Mouse (Mus musculus): ENCODE data around the gene Cnr2. TPM values are rescaled to one million over a fixed set of nuclear protein-coding genes. Genes with fewer than 3 reads are reported as not detected.

Gene Cnr2
- polyA plus RNA-seq, 1 experiment, result not detected

- Histone ChIP-seq H3K27ac (ENCODE audit: insufficient read depth, low read depth, low read length) (no peak overlapping the region), H3K4me3 (ENCODE audit: insufficient read depth, low read depth, low read length) (no peak overlapping the region), H3K4me1 (ENCODE audit: control insufficient read depth, insufficient read depth, low read length) (0 out of 2 replicates have a peak, but pooled peaks cover 4% of the 10 kb centered on the region)
- 51% methylated on average over 10 of the region's 10 CpGs for WGBS
- no peak for TF ChIP-seq CTCF (IDR thresholded peaks at IDR 0.05; ENCODE audit: insufficient read depth, low read depth, low read length)
- no peak for TF ChIP-seq POLR2A (IDR thresholded peaks at IDR 0.05; ENCODE audit: insufficient read depth, low read depth, low read length)
These were observed 11.8 kb upstream of the Cnr2 start for GRCm38 (mm10) chr4:135883401-135883851.

DNA sequence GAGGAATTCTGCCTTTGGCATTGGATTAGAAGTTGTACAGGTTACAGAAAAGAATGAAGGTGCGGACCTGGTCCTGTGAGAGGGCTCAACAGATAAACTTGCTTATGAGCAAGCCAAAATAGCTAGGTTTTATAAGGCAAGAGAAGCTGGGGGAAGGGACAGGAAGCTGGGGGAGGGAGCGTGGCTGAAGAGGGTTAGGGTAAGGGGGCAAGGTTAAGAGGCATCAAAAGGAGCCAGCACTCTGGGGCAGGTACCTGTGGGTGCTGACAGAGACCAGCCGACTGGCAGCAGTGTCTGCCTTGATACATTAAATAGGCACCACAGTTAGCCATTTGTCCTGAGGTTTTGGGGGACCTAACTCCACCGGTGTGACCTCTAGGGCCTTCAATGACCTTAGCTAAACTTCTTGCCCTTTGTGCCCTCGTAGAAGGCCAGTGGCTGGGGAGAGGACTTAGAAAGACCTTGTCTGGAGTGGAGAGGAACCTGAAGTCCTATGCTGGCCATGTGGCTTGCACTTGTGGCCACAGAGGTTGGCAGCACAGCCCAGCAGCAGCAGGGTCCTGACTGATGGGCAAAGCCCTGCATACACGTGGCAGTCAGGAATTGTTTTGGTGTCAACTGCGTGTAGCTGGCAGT, 11.2 kb upstream of the Cnr2 start:
- Histone ChIP-seq H3K4me1 (ENCODE audit: control insufficient read depth, insufficient read depth, low read length) (0 out of 2 replicates have a peak, but pooled peaks cover 4% of the 10 kb centered on the region), H3K27ac (ENCODE audit: insufficient read depth, low read depth, low read length) (no peak overlapping the region), H3K4me3 (ENCODE audit: insufficient read depth, low read depth, low read length) (no peak overlapping the region)
- TF ChIP-seq POLR2A (IDR thresholded peaks at IDR 0.05; ENCODE audit: insufficient read depth, low read depth, low read length) (no peak), CTCF (IDR thresholded peaks at IDR 0.05; ENCODE audit: insufficient read depth, low read depth, low read length) (no peak)
- WGBS, result 74% methylated on average over 7 of the region's 7 CpGs

DNA sequence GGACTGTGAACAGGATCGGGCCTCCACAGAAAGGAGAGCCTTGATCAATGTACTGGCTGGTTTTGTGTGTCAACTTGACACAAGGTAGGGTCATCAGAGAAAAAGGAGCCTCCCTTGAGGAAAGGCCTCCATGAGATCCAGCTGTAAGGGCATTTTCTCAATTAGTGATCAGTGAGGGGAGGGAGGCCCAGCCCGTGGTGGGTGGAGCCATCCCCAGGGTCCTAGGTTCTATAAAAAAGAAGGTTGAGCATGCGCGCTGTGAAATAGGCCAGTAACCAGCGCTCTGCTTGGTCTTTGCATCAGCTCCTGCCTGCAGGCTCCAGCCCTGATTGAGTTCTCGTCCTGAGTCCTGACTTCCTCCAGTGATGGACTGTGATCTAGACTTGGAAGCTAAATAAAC, 10.7 kb upstream of the Cnr2 start:
- H3K27ac ChIP-seq (ENCODE audit: insufficient read depth, low read depth, low read length), result no peak overlapping the region
- H3K4me1 ChIP-seq (ENCODE audit: control insufficient read depth, insufficient read depth, low read length), result 0 out of 2 replicates have a peak, but pooled peaks cover 4% of the 10 kb centered on the region
- 57% methylated on average over 6 of the region's 6 CpGs for WGBS
- no peak for TF ChIP-seq POLR2A (IDR thresholded peaks at IDR 0.05; ENCODE audit: insufficient read depth, low read depth, low read length)
- no peak for TF ChIP-seq CTCF (IDR thresholded peaks at IDR 0.05; ENCODE audit: insufficient read depth, low read depth, low read length)
- H3K4me3 ChIP-seq (ENCODE audit: insufficient read depth, low read depth, low read length), result no peak overlapping the region

GRCm38 (mm10) chr4:135885676-135886075, 9.5 kb upstream of the Cnr2 start:
- H3K4me3 ChIP-seq (ENCODE audit: insufficient read depth, low read depth, low read length), result no peak overlapping the region
- 95% methylated on average over 12 of the region's 12 CpGs for WGBS
- 0 out of 2 replicates have a peak, but pooled peaks cover 4% of the 10 kb centered on the region for H3K4me1 ChIP-seq (ENCODE audit: control insufficient read depth, insufficient read depth, low read length)
- no peak for TF ChIP-seq POLR2A (IDR thresholded peaks at IDR 0.05; ENCODE audit: insufficient read depth, low read depth, low read length)
- no peak for TF ChIP-seq CTCF (IDR thresholded peaks at IDR 0.05; ENCODE audit: insufficient read depth, low read depth, low read length)
- no peak overlapping the region for H3K27ac ChIP-seq (ENCODE audit: insufficient read depth, low read depth, low read length)

GRCm38 (mm10) chr4:135886184-135886583, 9.0 kb upstream of the Cnr2 start:
- Histone ChIP-seq H3K4me1 (ENCODE audit: control insufficient read depth, insufficient read depth, low read length) (0 out of 2 replicates have a peak, but pooled peaks cover 4% of the 10 kb centered on the region), H3K4me3 (ENCODE audit: insufficient read depth, low read depth, low read length) (no peak overlapping the region), H3K27ac (ENCODE audit: insufficient read depth, low read depth, low read length) (no peak overlapping the region)
- TF ChIP-seq POLR2A (IDR thresholded peaks at IDR 0.05; ENCODE audit: insufficient read depth, low read depth, low read length) (no peak), CTCF (IDR thresholded peaks at IDR 0.05; ENCODE audit: insufficient read depth, low read depth, low read length) (no peak)
- WGBS, result 94% methylated on average over 4 of the region's 4 CpGs

DNA sequence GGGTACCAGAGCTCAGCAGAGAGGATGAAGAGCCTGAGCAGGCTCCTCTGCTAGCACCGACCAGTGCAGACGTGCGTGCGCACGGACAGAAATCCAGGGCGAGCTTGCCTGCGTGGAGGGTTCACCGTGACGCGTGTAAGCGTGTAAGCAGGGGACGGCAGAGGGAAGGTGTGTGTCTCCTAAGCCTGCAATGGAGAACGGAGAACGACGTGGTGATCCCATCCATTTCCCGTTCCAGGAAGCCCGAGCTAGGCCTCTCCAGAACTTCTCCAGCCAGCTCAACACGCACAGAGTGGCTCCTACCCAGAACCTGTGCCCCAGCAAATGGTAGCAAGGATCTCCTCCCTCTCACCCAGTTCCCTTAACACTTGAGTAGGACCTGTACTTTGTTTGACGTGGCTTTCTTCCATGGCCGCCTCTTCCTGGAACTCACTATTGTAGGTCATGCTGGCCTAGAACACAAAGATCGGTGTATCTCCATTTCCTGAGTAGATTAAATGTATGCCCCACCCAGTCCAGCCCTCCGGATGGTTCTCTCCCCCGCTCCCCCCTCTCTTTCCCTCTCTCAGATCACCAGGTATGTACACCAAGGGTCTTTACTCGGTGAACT, 6.6 kb upstream of the Cnr2 start:
- TF ChIP-seq CTCF (IDR thresholded peaks at IDR 0.05; ENCODE audit: insufficient read depth, low read depth, low read length) (no peak), POLR2A (IDR thresholded peaks at IDR 0.05; ENCODE audit: insufficient read depth, low read depth, low read length) (no peak)
- H3K4me1 ChIP-seq (ENCODE audit: control insufficient read depth, insufficient read depth, low read length), result 0 out of 2 replicates have a peak, but pooled peaks cover 4% of the 10 kb centered on the region
- no peak overlapping the region for H3K27ac ChIP-seq (ENCODE audit: insufficient read depth, low read depth, low read length)
- no peak overlapping the region for H3K4me3 ChIP-seq (ENCODE audit: insufficient read depth, low read depth, low read length)
- 93% methylated on average over 24 of the region's 24 CpGs for WGBS

DNA sequence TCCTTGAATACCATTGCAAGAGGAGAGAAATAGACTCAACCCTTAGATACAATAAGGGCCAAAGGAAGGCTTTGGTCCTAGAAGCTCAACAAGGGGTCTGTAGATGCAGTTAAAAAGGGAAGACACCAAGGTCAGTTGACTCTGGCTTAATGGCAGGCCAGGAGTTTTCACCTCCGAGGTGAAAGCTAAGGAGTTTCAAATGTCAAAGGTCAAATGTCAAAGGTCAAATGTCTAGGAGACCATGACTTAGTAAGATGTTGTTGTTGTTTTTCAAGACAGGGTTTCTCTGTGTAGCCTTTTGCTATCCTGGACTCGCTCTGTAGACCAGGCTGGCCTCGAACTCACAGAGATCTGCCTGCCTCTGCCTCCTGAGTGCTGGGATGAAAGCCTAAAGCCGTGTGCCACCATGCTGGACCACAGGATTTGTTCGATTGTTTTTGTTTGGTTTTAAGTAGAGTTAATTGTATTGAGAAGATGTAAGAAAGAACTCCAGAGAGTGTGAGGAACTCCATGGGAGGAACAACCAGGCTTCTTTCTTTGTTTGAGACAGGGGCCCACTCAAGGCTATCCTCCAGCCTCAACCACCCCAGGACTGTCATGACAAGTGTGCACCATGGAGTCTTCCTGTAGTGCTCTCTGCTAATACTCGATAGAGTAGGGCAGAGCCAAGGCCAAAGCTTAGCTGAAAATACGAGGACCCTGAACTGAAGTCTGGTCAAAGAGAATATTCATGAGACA, 5.9 kb upstream of the Cnr2 start:
- Histone ChIP-seq H3K27ac (ENCODE audit: insufficient read depth, low read depth, low read length) (no peak overlapping the region), H3K4me3 (ENCODE audit: insufficient read depth, low read depth, low read length) (no peak overlapping the region), H3K4me1 (ENCODE audit: control insufficient read depth, insufficient read depth, low read length) (0 out of 2 replicates have a peak, but pooled peaks cover under 1% of the 10 kb centered on the region)
- 89% methylated on average over 7 of the region's 7 CpGs for WGBS
- no peak for TF ChIP-seq POLR2A (IDR thresholded peaks at IDR 0.05; ENCODE audit: insufficient read depth, low read depth, low read length)
- TF ChIP-seq CTCF (IDR thresholded peaks at IDR 0.05; ENCODE audit: insufficient read depth, low read depth, low read length), result no peak

DNA sequence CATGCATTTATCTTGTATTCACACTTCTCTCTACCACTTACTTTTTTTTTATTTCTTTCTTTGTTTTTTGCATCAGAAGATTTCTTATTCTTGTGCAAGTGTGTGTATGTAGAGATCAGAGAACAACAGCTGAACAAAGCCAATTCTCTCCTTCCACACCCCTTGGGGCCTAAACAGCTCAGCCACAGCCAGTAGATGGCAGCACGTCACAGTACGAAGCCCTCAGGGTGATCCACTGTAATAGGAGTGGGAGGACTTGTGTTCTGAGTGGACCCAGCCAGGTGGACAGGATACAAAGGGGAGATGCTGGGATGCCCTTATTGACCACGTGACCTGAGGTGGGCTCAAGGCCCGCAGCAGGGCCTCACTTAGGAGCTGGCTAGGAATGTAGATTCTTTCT, 5.3 kb upstream of the Cnr2 start:
- no peak for TF ChIP-seq POLR2A (IDR thresholded peaks at IDR 0.05; ENCODE audit: insufficient read depth, low read depth, low read length)
- peak; percentile 47 for TF ChIP-seq CTCF (IDR thresholded peaks at IDR 0.05; ENCODE audit: insufficient read depth, low read depth, low read length)
- H3K27ac ChIP-seq (ENCODE audit: insufficient read depth, low read depth, low read length), result no peak overlapping the region
- H3K4me3 ChIP-seq (ENCODE audit: insufficient read depth, low read depth, low read length), result no peak overlapping the region
- no peaks in the 10 kb centered on the region for H3K4me1 ChIP-seq (ENCODE audit: control insufficient read depth, insufficient read depth, low read length)
- WGBS, result 9% methylated on average over 4 of the region's 4 CpGs

GRCm38 (mm10) chr4:135891539-135891938, 3.7 kb upstream of the Cnr2 start:
- no peaks in the 10 kb centered on the region for H3K4me1 ChIP-seq (ENCODE audit: control insufficient read depth, insufficient read depth, low read length)
- H3K4me3 ChIP-seq (ENCODE audit: insufficient read depth, low read depth, low read length), result no peak overlapping the region
- 93% methylated on average over 2 of the region's 2 CpGs for WGBS
- no peak for TF ChIP-seq CTCF (IDR thresholded peaks at IDR 0.05; ENCODE audit: insufficient read depth, low read depth, low read length)
- no peak for TF ChIP-seq POLR2A (IDR thresholded peaks at IDR 0.05; ENCODE audit: insufficient read depth, low read depth, low read length)
- H3K27ac ChIP-seq (ENCODE audit: insufficient read depth, low read depth, low read length), result no peak overlapping the region

All from olfactory bulb, adult 2 months (tissue).